Mouse (Mus musculus): Measurements from ENCODE around the gene Dnajb8. TPM values are rescaled to one million over a fixed set of nuclear protein-coding genes. Genes with fewer than 3 reads are reported as not detected.

The Dnajb8 gene
- polyA plus RNA-seq, 1 experiment from 2014 or later, result not detected

GRCm38 (mm10) chr6:88191411-88192070, 30.5 kb upstream of the Dnajb8 start:
- Histone ChIP-seq H3K27ac (ENCODE audit: low read depth, low read length) (no peak overlapping the region), H3K4me1 (ENCODE audit: control insufficient read depth, insufficient read depth, low read length) (peaks cover 6% of the 10 kb centered on the region; the same call in 1 of the 2 replicates), H3K9ac (replicated peaks; ENCODE audit: low read depth, low read length) (no peak overlapping the region), H3K27me3 (ENCODE audit: control insufficient read depth, insufficient read depth, low read length) (peaks cover 65% of the 10 kb centered on the region), H3K9me3 (ENCODE audit: control insufficient read depth, low read length) (no peaks in the 10 kb centered on the region), H3K4me3 (ENCODE audit: low read depth, low read length) (no peak overlapping the region), H3K4me2 (ENCODE audit: low read depth, low read length) (no peak overlapping the region), H3K36me3 (ENCODE audit: control insufficient read depth, insufficient read depth, low read length) (no peaks in the 10 kb centered on the region)
- WGBS, result 8% methylated on average over 4 of the region's 4 CpGs
- no peak for ATAC-seq (ENCODE audit: low read depth)

DNA sequence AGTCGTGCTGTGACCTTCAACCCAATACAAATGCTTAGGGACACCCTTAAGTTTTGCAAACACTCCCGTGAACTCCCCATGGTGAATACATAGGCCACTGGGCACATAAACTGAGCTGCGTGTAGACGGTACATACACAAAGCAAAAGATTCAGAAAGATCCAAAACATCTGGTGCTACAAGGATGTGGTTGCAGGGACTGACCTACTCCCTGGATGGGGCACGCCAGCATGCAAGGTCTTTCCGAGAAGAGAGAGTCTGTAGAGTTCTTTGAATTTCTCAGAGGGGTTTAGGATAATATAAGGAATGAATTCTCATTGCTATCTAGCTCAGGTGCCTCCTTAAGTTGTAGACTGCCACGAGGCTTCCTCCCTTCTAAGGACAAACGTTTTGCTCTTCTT, 29.3 kb upstream of the Dnajb8 start:
- H3K4me3 ChIP-seq (ENCODE audit: low read depth, low read length), result no peak overlapping the region
- H3K36me3 ChIP-seq (ENCODE audit: control insufficient read depth, insufficient read depth, low read length), result no peaks in the 10 kb centered on the region
- H3K9me3 ChIP-seq (ENCODE audit: control insufficient read depth, low read length), result no peaks in the 10 kb centered on the region
- no peak for ATAC-seq (ENCODE audit: low read depth)
- H3K27ac ChIP-seq (ENCODE audit: low read depth, low read length), result no peak overlapping the region
- peaks cover 70% of the 10 kb centered on the region for H3K27me3 ChIP-seq (ENCODE audit: control insufficient read depth, insufficient read depth, low read length)
- H3K4me1 ChIP-seq (ENCODE audit: control insufficient read depth, insufficient read depth, low read length), result peaks cover 14% of the 10 kb centered on the region; the same call in 1 of the 2 replicates
- WGBS, result 9% methylated on average over 8 of the region's 8 CpGs
- no peak overlapping the region for H3K9ac ChIP-seq (replicated peaks; ENCODE audit: low read depth, low read length)
- no peak overlapping the region for H3K4me2 ChIP-seq (ENCODE audit: low read depth, low read length)

DNA sequence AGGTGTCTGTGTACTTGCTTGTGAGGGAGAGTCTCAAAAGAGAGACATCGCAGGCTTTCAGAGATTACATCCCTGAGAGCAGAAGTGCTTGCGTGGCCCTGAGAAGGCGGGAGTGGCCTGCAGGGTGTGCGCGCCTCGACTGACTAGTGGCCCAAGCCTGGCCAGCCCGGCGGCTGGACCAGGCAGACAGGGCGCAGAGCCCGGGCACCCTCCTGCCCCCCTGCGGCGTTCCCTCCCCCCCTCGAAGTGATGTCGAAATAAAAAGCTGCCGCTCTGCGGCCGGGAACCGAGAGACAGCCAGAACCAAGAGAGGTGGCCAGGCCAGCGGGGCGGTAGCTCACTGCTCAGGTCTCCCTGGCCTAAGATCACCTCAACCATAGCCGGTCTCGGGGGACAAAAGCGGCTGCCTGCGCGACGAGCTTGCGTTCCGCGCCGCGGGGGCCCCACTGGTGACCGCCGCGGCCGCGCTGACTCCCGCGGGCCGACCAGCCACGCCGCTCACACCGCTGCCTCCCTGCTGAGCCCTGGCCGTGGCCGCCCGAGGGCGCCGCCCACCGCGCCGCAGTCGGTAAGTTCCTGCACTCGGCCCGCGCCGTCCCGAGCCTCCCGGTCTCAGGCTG, 28.5 kb upstream of the Dnajb8 start, which contains the start of gene Gata2:
Gata2 (plus strand) TSS at position 459 of the 620 bp plus-strand sequence.
- Histone ChIP-seq H3K9me3 (ENCODE audit: control insufficient read depth, low read length) (no peaks in the 10 kb centered on the region), H3K4me1 (ENCODE audit: control insufficient read depth, insufficient read depth, low read length) (peaks cover 19% of the 10 kb centered on the region), H3K4me2 (ENCODE audit: low read depth, low read length) (peak within 1 kb of the TSS; percentile 35), H3K9ac (replicated peaks; ENCODE audit: low read depth, low read length) (0 out of 2 replicates have a peak within 1 kb of the TSS, but pooled peaks have one; percentile 21), H3K27me3 (ENCODE audit: control insufficient read depth, insufficient read depth, low read length) (peaks cover 72% of the 10 kb centered on the region), H3K4me3 (ENCODE audit: low read depth, low read length) (peak within 1 kb of the TSS; percentile 20; the same call in 1 of the 2 replicates), H3K27ac (ENCODE audit: low read depth, low read length) (no peak within 1 kb of the TSS), H3K36me3 (ENCODE audit: control insufficient read depth, insufficient read depth, low read length) (no peaks in the 10 kb centered on the region)
- ATAC-seq (ENCODE audit: low read depth), result no peak
- WGBS, result under 1% methylated on average over 54 of the region's 57 CpGs

DNA sequence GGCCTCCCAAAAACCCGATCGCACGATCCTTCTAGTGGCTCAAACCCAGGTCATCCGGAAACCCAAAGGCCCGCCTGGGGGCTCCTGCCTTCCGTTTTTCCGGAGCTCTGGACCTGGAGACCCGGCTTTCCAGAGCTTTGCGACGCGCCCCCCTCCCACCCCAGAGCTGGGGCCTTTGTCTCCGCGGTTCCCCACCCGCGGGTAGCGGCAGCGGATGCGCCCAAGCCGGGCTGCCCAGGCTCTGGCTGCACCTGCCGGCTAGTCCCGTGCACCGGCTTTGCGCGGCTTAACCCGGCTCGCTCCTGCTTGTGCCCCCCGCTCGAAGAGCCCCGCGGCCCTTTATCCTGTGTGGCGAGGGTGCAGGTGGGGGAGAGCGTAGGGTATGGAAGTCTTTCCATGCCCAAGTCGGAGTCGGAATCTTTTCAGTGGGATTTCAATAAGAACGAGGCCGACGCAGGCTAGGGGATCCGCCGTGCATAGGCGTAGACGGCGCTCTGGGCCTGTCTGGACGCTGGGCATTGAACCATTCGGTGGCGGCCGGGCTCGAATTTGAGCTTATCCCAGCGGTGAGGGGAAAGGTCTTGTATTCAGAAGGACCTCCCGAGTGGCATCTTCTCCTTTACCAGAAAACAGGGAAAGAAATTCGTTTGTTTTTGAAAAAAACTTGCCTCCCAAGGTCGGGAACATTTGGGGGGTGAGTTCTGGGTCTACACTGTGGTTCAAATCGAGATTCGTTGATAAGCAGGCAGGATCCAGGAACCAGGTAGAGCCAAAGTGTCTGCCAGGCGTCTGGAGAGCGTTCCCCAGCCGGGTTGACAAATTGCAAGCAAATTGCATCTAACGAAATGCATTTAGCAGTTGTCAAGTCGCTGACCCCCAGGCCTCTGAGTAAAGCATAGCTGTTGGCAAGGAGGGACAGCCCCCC, 27.8 kb upstream of the Dnajb8 start:
- Histone ChIP-seq H3K27me3 (ENCODE audit: control insufficient read depth, insufficient read depth, low read length) (peaks cover 73% of the 10 kb centered on the region), H3K9me3 (ENCODE audit: control insufficient read depth, low read length) (no peaks in the 10 kb centered on the region), H3K27ac (ENCODE audit: low read depth, low read length) (no peak overlapping the region), H3K4me3 (ENCODE audit: low read depth, low read length) (peak overlapping the region; percentile 20; the same call in 1 of the 2 replicates), H3K4me2 (ENCODE audit: low read depth, low read length) (peak overlapping the region; percentile 35), H3K4me1 (ENCODE audit: control insufficient read depth, insufficient read depth, low read length) (peaks cover 22% of the 10 kb centered on the region), H3K9ac (replicated peaks; ENCODE audit: low read depth, low read length) (0 out of 2 replicates have a peak overlapping the region, but pooled peaks have one; percentile 21), H3K36me3 (ENCODE audit: control insufficient read depth, insufficient read depth, low read length) (no peaks in the 10 kb centered on the region)
- 1% methylated on average over 58 of the region's 58 CpGs for WGBS
- ATAC-seq (ENCODE audit: low read depth), result no peak

DNA sequence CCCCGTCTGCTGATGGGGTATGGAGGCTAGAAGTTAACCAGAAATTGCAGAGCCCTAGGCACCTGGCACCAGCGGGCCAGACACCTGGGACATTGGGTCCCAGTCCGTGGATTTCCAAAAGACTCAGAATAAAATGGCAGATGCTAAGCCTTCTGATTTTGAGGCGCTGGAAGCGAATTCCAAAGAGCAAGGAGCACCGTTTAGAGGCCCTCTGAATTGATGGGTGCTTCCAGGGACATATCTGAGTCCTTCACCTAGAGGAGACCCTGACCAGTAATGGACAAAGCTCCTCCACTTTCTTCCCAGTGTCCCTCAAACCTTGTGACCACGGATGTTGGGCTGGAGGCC, 27.1 kb upstream of the Dnajb8 start:
- Histone ChIP-seq H3K9ac (replicated peaks; ENCODE audit: low read depth, low read length) (no peak overlapping the region), H3K36me3 (ENCODE audit: control insufficient read depth, insufficient read depth, low read length) (no peaks in the 10 kb centered on the region), H3K4me2 (ENCODE audit: low read depth, low read length) (no peak overlapping the region), H3K27ac (ENCODE audit: low read depth, low read length) (no peak overlapping the region), H3K4me3 (ENCODE audit: low read depth, low read length) (no peak overlapping the region), H3K9me3 (ENCODE audit: control insufficient read depth, low read length) (no peaks in the 10 kb centered on the region), H3K27me3 (ENCODE audit: control insufficient read depth, insufficient read depth, low read length) (peaks cover 76% of the 10 kb centered on the region), H3K4me1 (ENCODE audit: control insufficient read depth, insufficient read depth, low read length) (peaks cover 22% of the 10 kb centered on the region)
- WGBS, result 4% methylated on average over 7 of the region's 7 CpGs
- ATAC-seq (ENCODE audit: low read depth), result no peak

GRCm38 (mm10) chr6:88196054-88196732, 25.9 kb upstream of the Dnajb8 start:
- 2% methylated on average over 33 of the region's 33 CpGs for WGBS
- Histone ChIP-seq H3K4me2 (ENCODE audit: low read depth, low read length) (no peak overlapping the region), H3K9ac (replicated peaks; ENCODE audit: low read depth, low read length) (no peak overlapping the region), H3K4me1 (ENCODE audit: control insufficient read depth, insufficient read depth, low read length) (peaks cover 22% of the 10 kb centered on the region), H3K4me3 (ENCODE audit: low read depth, low read length) (peak overlapping the region; percentile 17; the same call in 1 of the 2 replicates), H3K27ac (ENCODE audit: low read depth, low read length) (no peak overlapping the region), H3K36me3 (ENCODE audit: control insufficient read depth, insufficient read depth, low read length) (no peaks in the 10 kb centered on the region), H3K27me3 (ENCODE audit: control insufficient read depth, insufficient read depth, low read length) (peaks cover 79% of the 10 kb centered on the region), H3K9me3 (ENCODE audit: control insufficient read depth, low read length) (no peaks in the 10 kb centered on the region)
- ATAC-seq (ENCODE audit: low read depth), result no peak

DNA sequence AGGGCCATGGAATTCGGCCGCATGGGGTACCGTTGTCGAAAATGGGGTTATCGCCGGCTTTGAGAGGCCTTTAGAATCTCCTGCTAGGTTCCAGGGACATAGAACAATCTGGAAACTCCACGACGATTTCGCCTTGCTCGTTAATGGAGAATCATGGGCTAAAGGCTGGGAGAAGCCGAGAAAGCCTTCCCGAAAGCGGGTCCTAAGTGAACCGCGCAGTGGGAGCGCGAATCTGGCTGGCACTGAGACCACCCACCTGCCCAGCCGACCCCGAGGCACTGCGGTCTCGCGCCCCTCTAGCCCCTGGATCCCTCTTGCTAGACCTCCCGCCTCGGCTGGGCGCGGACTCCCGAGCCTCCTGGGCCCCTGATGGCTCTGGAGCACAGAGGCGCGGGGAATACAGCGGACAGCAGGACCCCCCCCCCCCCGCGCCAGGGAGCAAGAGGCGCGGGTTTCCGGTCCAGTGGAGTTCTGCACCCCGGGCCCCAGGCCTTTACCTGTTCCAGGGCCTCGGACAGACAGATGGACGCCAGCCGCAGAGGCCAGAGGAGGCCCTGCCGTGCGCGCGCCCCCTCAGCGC, 25.2 kb upstream of the Dnajb8 start:
- no peaks in the 10 kb centered on the region for H3K9me3 ChIP-seq (ENCODE audit: control insufficient read depth, low read length)
- H3K36me3 ChIP-seq (ENCODE audit: control insufficient read depth, insufficient read depth, low read length), result no peaks in the 10 kb centered on the region
- H3K27me3 ChIP-seq (ENCODE audit: control insufficient read depth, insufficient read depth, low read length), result peaks cover 79% of the 10 kb centered on the region
- peak overlapping the region; percentile 17; the same call in 1 of the 2 replicates for H3K4me3 ChIP-seq (ENCODE audit: low read depth, low read length)
- ATAC-seq (ENCODE audit: low read depth), result no peak
- H3K9ac ChIP-seq (replicated peaks; ENCODE audit: low read depth, low read length), result 0 out of 2 replicates have a peak overlapping the region, but pooled peaks have one; percentile 12
- peaks cover 22% of the 10 kb centered on the region for H3K4me1 ChIP-seq (ENCODE audit: control insufficient read depth, insufficient read depth, low read length)
- whole genome bisulfite sequencing, result under 1% methylated on average over 41 of the region's 44 CpGs
- peak overlapping the region; percentile 29 for H3K4me2 ChIP-seq (ENCODE audit: low read depth, low read length)
- H3K27ac ChIP-seq (ENCODE audit: low read depth, low read length), result no peak overlapping the region

All from neural tube, embryonic 14.5 days (tissue).